Mouse (Mus musculus): Measurements from ENCODE around the gene Hist2h2ab. TPM values are rescaled to one million over a fixed set of nuclear protein-coding genes. Genes with fewer than 3 reads are reported as not detected.

The Hist2h2ab gene
- polyA plus RNA-seq, 1 experiment from 2014 or later = not detected

GRCm38 (mm10) chr3:96248141-96249033 lies 28.7 kb downstream of the Hist2h2ab start:
- WGBS = 51% methylated on average over 6 of the region's 6 CpGs
- Histone ChIP-seq H3K9me3 (replicated peaks) (no peaks in the 10 kb centered on the region), H3K27me3 (no peaks in the 10 kb centered on the region), H3K4me3 (replicated peaks) (peak overlapping the region; percentile 41), H3K36me3 (no peaks in the 10 kb centered on the region), H3K9ac (no peak overlapping the region), H3K27ac (replicated peaks) (no peak overlapping the region), H3K4me2 (replicated peaks) (peak overlapping the region; percentile 44), H3K4me1 (peaks cover 19% of the 10 kb centered on the region)
- no peak for ATAC-seq (ENCODE audit: insufficient number of reproducible peaks, low FRiP score, low TSS enrichment, low read depth)

- Histone ChIP-seq H3K27ac (replicated peaks) (no peak overlapping the region), H3K9me3 (replicated peaks) (no peaks in the 10 kb centered on the region), H3K9ac (no peak overlapping the region), H3K27me3 (no peaks in the 10 kb centered on the region), H3K4me1 (peaks cover 17% of the 10 kb centered on the region), H3K4me2 (replicated peaks) (peak overlapping the region; percentile 44), H3K36me3 (no peaks in the 10 kb centered on the region), H3K4me3 (replicated peaks) (peak overlapping the region; percentile 41; the same call in 1 of the 2 replicates)
- ATAC-seq (ENCODE audit: insufficient number of reproducible peaks, low FRiP score, low TSS enrichment, low read depth) = no peak
- 53% methylated on average over 4 of the region's 4 CpGs for WGBS
These were observed 29.3 kb downstream of the Hist2h2ab start for GRCm38 (mm10) chr3:96249034-96249345.

GRCm38 (mm10) chr3:96250890-96251289 lies 31.2 kb downstream of the Hist2h2ab start:
- 49% methylated on average over 3 of the region's 3 CpGs for WGBS
- no peaks in the 10 kb centered on the region for H3K27me3 ChIP-seq
- H3K9ac ChIP-seq = no peak overlapping the region
- H3K9me3 ChIP-seq (replicated peaks) = no peaks in the 10 kb centered on the region
- no peak overlapping the region for H3K27ac ChIP-seq (replicated peaks)
- H3K4me2 ChIP-seq (replicated peaks) = no peak overlapping the region
- H3K4me1 ChIP-seq = peaks cover 15% of the 10 kb centered on the region; the same call in 1 of the 2 replicates
- ATAC-seq (ENCODE audit: insufficient number of reproducible peaks, low FRiP score, low TSS enrichment, low read depth) = no peak
- H3K4me3 ChIP-seq (replicated peaks) = no peak overlapping the region
- no peaks in the 10 kb centered on the region for H3K36me3 ChIP-seq

- H3K36me3 ChIP-seq = no peaks in the 10 kb centered on the region
- H3K27ac ChIP-seq (replicated peaks) = no peak overlapping the region
- no peaks in the 10 kb centered on the region for H3K9me3 ChIP-seq (replicated peaks)
- H3K9ac ChIP-seq = no peak overlapping the region
- no peak overlapping the region for H3K4me3 ChIP-seq (replicated peaks)
- peaks cover 15% of the 10 kb centered on the region; the same call in 1 of the 2 replicates for H3K4me1 ChIP-seq
- no peak for ATAC-seq (ENCODE audit: insufficient number of reproducible peaks, low FRiP score, low TSS enrichment, low read depth)
- no peaks in the 10 kb centered on the region for H3K27me3 ChIP-seq
- H3K4me2 ChIP-seq (replicated peaks) = no peak overlapping the region
- 83% methylated on average over 3 of the region's 3 CpGs for WGBS
These were observed 32.1 kb downstream of the Hist2h2ab start for GRCm38 (mm10) chr3:96251787-96252186.

GRCm38 (mm10) chr3:96254683-96255355 lies 35.2 kb downstream of the Hist2h2ab start:
- no peak overlapping the region for H3K27ac ChIP-seq (replicated peaks)
- no peaks in the 10 kb centered on the region for H3K9me3 ChIP-seq (replicated peaks)
- no peak overlapping the region for H3K4me3 ChIP-seq (replicated peaks)
- WGBS = 37% methylated on average over 10 of the region's 10 CpGs
- no peak overlapping the region for H3K4me2 ChIP-seq (replicated peaks)
- ATAC-seq (ENCODE audit: insufficient number of reproducible peaks, low FRiP score, low TSS enrichment, low read depth) = no peak
- H3K27me3 ChIP-seq = no peaks in the 10 kb centered on the region
- 0 out of 2 replicates have a peak, but pooled peaks cover 5% of the 10 kb centered on the region for H3K4me1 ChIP-seq
- H3K36me3 ChIP-seq = no peaks in the 10 kb centered on the region
- no peak overlapping the region for H3K9ac ChIP-seq

GRCm38 (mm10) chr3:96255926-96256593 lies 36.4 kb downstream of the Hist2h2ab start:
- Histone ChIP-seq H3K9ac (no peak overlapping the region), H3K36me3 (no peaks in the 10 kb centered on the region), H3K9me3 (replicated peaks) (no peaks in the 10 kb centered on the region), H3K4me2 (replicated peaks) (no peak overlapping the region), H3K27ac (replicated peaks) (no peak overlapping the region), H3K4me1 (0 out of 2 replicates have a peak, but pooled peaks cover 5% of the 10 kb centered on the region), H3K4me3 (replicated peaks) (no peak overlapping the region), H3K27me3 (no peaks in the 10 kb centered on the region)
- WGBS = 68% methylated on average over 5 of the region's 5 CpGs
- no peak for ATAC-seq (ENCODE audit: insufficient number of reproducible peaks, low FRiP score, low TSS enrichment, low read depth)

GRCm38 (mm10) chr3:96257190-96257589 lies 37.5 kb downstream of the Hist2h2ab start:
- no peaks in the 10 kb centered on the region for H3K27me3 ChIP-seq
- no peak overlapping the region for H3K27ac ChIP-seq (replicated peaks)
- peaks cover 12% of the 10 kb centered on the region for H3K4me1 ChIP-seq
- no peak overlapping the region for H3K9ac ChIP-seq
- 63% methylated on average over 3 of the region's 3 CpGs for WGBS
- ATAC-seq (ENCODE audit: insufficient number of reproducible peaks, low FRiP score, low TSS enrichment, low read depth) = no peak
- no peak overlapping the region for H3K4me3 ChIP-seq (replicated peaks)
- H3K4me2 ChIP-seq (replicated peaks) = no peak overlapping the region
- H3K36me3 ChIP-seq = no peaks in the 10 kb centered on the region
- H3K9me3 ChIP-seq (replicated peaks) = no peaks in the 10 kb centered on the region

- Histone ChIP-seq H3K27me3 (no peaks in the 10 kb centered on the region), H3K4me2 (replicated peaks) (no peak overlapping the region), H3K36me3 (no peaks in the 10 kb centered on the region), H3K4me1 (peaks cover 21% of the 10 kb centered on the region), H3K4me3 (replicated peaks) (no peak overlapping the region), H3K27ac (replicated peaks) (no peak overlapping the region), H3K9ac (no peak overlapping the region), H3K9me3 (replicated peaks) (no peaks in the 10 kb centered on the region)
- ATAC-seq (ENCODE audit: insufficient number of reproducible peaks, low FRiP score, low TSS enrichment, low read depth) = no peak
- 94% methylated on average over 5 of the region's 5 CpGs for WGBS
These were observed 40.6 kb downstream of the Hist2h2ab start for GRCm38 (mm10) chr3:96260220-96260619.

GRCm38 (mm10) chr3:96261623-96262022 lies 42.0 kb downstream of the Hist2h2ab start:
- no peaks in the 10 kb centered on the region for H3K9me3 ChIP-seq (replicated peaks)
- peak overlapping the region; percentile 99 for H3K27ac ChIP-seq (replicated peaks)
- no peak for ATAC-seq (ENCODE audit: insufficient number of reproducible peaks, low FRiP score, low TSS enrichment, low read depth)
- peak overlapping the region; percentile 65 for H3K4me2 ChIP-seq (replicated peaks)
- peak overlapping the region; percentile 68 for H3K4me3 ChIP-seq (replicated peaks)
- WGBS = 47% methylated on average over 3 of the region's 3 CpGs
- no peaks in the 10 kb centered on the region for H3K36me3 ChIP-seq
- H3K27me3 ChIP-seq = no peaks in the 10 kb centered on the region
- peak overlapping the region; percentile 74 for H3K9ac ChIP-seq
- H3K4me1 ChIP-seq = peaks cover 21% of the 10 kb centered on the region

- WGBS = under 1% methylated on average over 19 of the region's 19 CpGs
- Histone ChIP-seq H3K9me3 (replicated peaks) (no peaks in the 10 kb centered on the region), H3K4me3 (replicated peaks) (peak overlapping the region; percentile 68), H3K27ac (replicated peaks) (peak overlapping the region; percentile 99), H3K4me2 (replicated peaks) (peak overlapping the region; percentile 65), H3K36me3 (no peaks in the 10 kb centered on the region), H3K4me1 (peaks cover 21% of the 10 kb centered on the region), H3K9ac (peak overlapping the region; percentile 74), H3K27me3 (no peaks in the 10 kb centered on the region)
- ATAC-seq (ENCODE audit: insufficient number of reproducible peaks, low FRiP score, low TSS enrichment, low read depth) = peak; percentile 86
These were observed 42.7 kb downstream of the Hist2h2ab start for GRCm38 (mm10) chr3:96262216-96262875.

All from embryonic facial prominence, embryonic 15.5 days (tissue).